Mouse (Mus musculus) MEL-GATA-1-ER (cell line): ENCODE data around the gene Pik3r5.
A peak's percentile ranks its signal among the peaks of the same experiment; 100 is the strongest.

Experiments used
- DNase-seq: peaks from one replicate; pipeline ENCODE4 v3.0.0-alpha.2; 2012; ENCODE audit warnings: low read depth; ENCODE audit errors: extremely low read depth

Gene Pik3r5

GRCm38 (mm10) chr11:68400727-68401219 lies 31.1 kb upstream of the Pik3r5 start, which contains the start of gene Ntn1:
Gene Ntn1, minus strand, starts transcription at chr11:68400823.
- DNase-seq, result no peak

GRCm38 (mm10) chr11:68401428-68401827 lies 30.5 kb upstream of the Pik3r5 start:
- DNase-seq, result no peak

- no peak for DNase-seq
Observed at GRCm38 (mm10) chr11:68404185-68404584, 27.7 kb upstream of the Pik3r5 start.

GRCm38 (mm10) chr11:68405576-68405975 lies 26.3 kb upstream of the Pik3r5 start:
- DNase-seq, result no peak

- no peak for DNase-seq
Observed at GRCm38 (mm10) chr11:68407266-68407926, 24.5 kb upstream of the Pik3r5 start.

GRCm38 (mm10) chr11:68408127-68408526 lies 23.8 kb upstream of the Pik3r5 start:
- DNase-seq, result peak; percentile 53

- DNase-seq, result no peak
Observed at GRCm38 (mm10) chr11:68417001-68417400, 14.9 kb upstream of the Pik3r5 start.

GRCm38 (mm10) chr11:68417831-68418230 lies 14.1 kb upstream of the Pik3r5 start:
- peak; percentile 46 for DNase-seq

- DNase-seq, result no peak
Observed at GRCm38 (mm10) chr11:68425492-68426315, 6.2 kb upstream of the Pik3r5 start.

- no peak for DNase-seq
Observed at GRCm38 (mm10) chr11:68427083-68427570, 4.8 kb upstream of the Pik3r5 start.

- DNase-seq, result no peak
Observed at GRCm38 (mm10) chr11:68430662-68431061, 1.3 kb upstream of the Pik3r5 start.

GRCm38 (mm10) chr11:68432361-68433021 lies 570 bp downstream of the Pik3r5 start:
- peak; percentile 32 for DNase-seq

GRCm38 (mm10) chr11:68433534-68433933 lies 1.6 kb downstream of the Pik3r5 start:
- no peak for DNase-seq

- DNase-seq, result no peak
Observed at GRCm38 (mm10) chr11:68434697-68435096, 2.8 kb downstream of the Pik3r5 start.

- no peak for DNase-seq
Observed at GRCm38 (mm10) chr11:68435601-68436000, 3.7 kb downstream of the Pik3r5 start.

GRCm38 (mm10) chr11:68436376-68436775 lies 4.5 kb downstream of the Pik3r5 start:
- DNase-seq, result no peak

- DNase-seq, result no peak
Observed at GRCm38 (mm10) chr11:68440100-68440499, 8.2 kb downstream of the Pik3r5 start.

- no peak for DNase-seq
Observed at GRCm38 (mm10) chr11:68440965-68441364, 9.0 kb downstream of the Pik3r5 start.

GRCm38 (mm10) chr11:68442346-68442745 lies 10.4 kb downstream of the Pik3r5 start:
- DNase-seq, result no peak

- no peak for DNase-seq
Observed at GRCm38 (mm10) chr11:68442983-68443638, 11.2 kb downstream of the Pik3r5 start.

GRCm38 (mm10) chr11:68445901-68446300 lies 14.0 kb downstream of the Pik3r5 start:
- DNase-seq, result no peak
